Mouse (Mus musculus) cerebellum, adult 2 months (tissue): ENCODE measurements at regions not wholly inside any gene's neighbourhood (a gene's known extent, or its start where the extent isn't known, plus 50 kb on each side); places are given as distances from the start of the nearest gene placed in this dataset.

ENCODE experiments used
- CTCF ChIP-seq: fragments of 200-500 bp; IDR thresholded peaks from 2 replicates; pipeline ENCODE4 v1.5.1; 2011; ENCODE audit warnings: low read depth, mild to moderate bottlenecking, control low read depth, low read length, moderate library complexity, borderline replicate concordance; ENCODE audit not compliant: insufficient read depth
- POLR2A ChIP-seq: fragments of 200-500 bp; IDR thresholded peaks from 2 replicates; pipeline ENCODE4 v1.6.1; 2011; ENCODE audit warnings: low read length, control low read depth, borderline replicate concordance; ENCODE audit not compliant: insufficient read depth

- TF ChIP-seq CTCF: no peak
- no peak for TF ChIP-seq POLR2A
Observed at GRCm38 (mm10) chr1:104307941-104308340, 460.4 kb upstream of the Cdh20 start.
